Mouse (Mus musculus) heart, postnatal 0 days (tissue): ENCODE data around the gene Pip5k1b.
A peak's percentile ranks its signal among the peaks of the same experiment; 100 is the strongest.

ENCODE experiments used
- CTCF ChIP-seq: IDR thresholded peaks from 2 replicates; pipeline ENCODE4 v1.5.1; 2016; ENCODE audit warnings: antibody characterized with exemption, control low read depth, low read depth
- EP300 ChIP-seq: IDR thresholded peaks from 2 replicates; pipeline ENCODE4 v1.6.1; 2016; ENCODE audit warnings: antibody characterized with exemption, low read depth

DNA sequence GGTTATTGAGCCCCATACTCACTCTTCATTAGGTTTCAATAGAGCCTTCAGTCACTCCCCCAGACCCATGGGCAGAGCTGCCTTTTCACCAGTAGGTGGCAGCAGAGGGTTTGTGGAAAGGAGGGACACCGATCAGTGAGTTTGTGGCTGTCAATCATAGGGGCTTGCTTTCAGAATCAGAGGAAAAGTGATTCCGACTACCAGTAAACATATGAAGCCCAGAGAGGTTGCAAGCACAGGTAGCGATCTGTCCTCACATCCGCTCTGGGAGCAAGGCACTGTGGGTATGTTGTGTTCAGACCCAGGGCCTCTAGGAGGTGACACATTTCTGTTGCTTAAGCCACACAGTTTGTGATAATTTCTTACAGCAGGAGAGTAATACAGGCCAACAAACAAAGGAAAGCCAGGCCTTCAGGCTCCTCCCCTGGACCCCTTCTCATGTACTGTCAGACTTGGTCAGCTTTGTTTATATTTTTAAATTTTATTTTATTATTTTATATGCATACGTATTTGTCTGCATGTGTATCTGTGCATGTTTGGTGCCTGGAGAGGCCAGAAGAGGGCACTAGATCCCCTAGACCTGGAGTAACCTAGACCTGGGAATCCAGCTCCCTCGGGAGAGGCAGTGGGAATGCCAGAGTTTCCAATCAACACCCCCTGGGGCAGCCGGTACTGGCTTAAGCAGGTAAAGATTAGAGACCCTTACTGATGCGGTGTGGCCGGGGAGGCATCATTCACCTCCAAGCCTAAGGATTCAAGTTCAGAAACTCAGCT is 254.5 kb downstream of the Pip5k1b start:
- peak; percentile 98 for TF ChIP-seq CTCF
- no peak for TF ChIP-seq EP300
